Mouse (Mus musculus) embryonic facial prominence, embryonic 12.5 days (tissue): Measurements from ENCODE around the gene Top3a. TPM values are rescaled to one million over a fixed set of nuclear protein-coding genes. Genes with fewer than 3 reads are reported as not detected.

Experiments
- ATAC-seq: fragments of 200-750 bp; cut with Nextera tagmentation; 2 replicates; pipeline ENCODE4 v1.8.0; 2017; ENCODE audit not compliant: insufficient number of reproducible peaks, insufficient read depth, low FRiP score, low TSS enrichment
- H3K27ac ChIP-seq: fragments of 300-500 bp; sonication (generic); 2 replicates; pipeline ENCODE4 v1.5.1; 2016; ENCODE audit warnings: mild to moderate bottlenecking
- H3K27me3 ChIP-seq: fragments of 300-500 bp; sonication (generic); 2 replicates; pipeline ENCODE4 v1.6.1; 2016; ENCODE audit warnings: mild to moderate bottlenecking, moderate library complexity
- H3K36me3 ChIP-seq: fragments of 300-500 bp; sonication (generic); 2 replicates; pipeline ENCODE4 v1.6.1; 2016; ENCODE audit warnings: mild to moderate bottlenecking
- H3K4me1 ChIP-seq: fragments of 300-500 bp; sonication (generic); 2 replicates; pipeline ENCODE4 v1.6.1; 2016
- H3K4me2 ChIP-seq: fragments of 300-500 bp; sonication (generic); replicated peaks from 2 replicates; pipeline ENCODE4 v1.6.1; 2016; ENCODE audit warnings: mild to moderate bottlenecking, moderate library complexity
- H3K4me3 ChIP-seq: fragments of 300-500 bp; sonication (generic); 2 replicates; pipeline ENCODE4 v1.5.1; 2016; ENCODE audit warnings: mild to moderate bottlenecking
- H3K9ac ChIP-seq: fragments of 300-500 bp; sonication (generic); 2 replicates; pipeline ENCODE4 v1.6.1; 2016; ENCODE audit warnings: mild to moderate bottlenecking, moderate library complexity
- H3K9me3 ChIP-seq: fragments of 300-500 bp; sonication (generic); 2 replicates; pipeline ENCODE4 v1.6.1; 2016; ENCODE audit warnings: mild to moderate bottlenecking, moderate library complexity
- WGBS: fragments of 180-500 bp; shearing (Covaris S2); methylation state at CpG from one replicate; pipeline ENCODE4 v1.1.7; 2016; 5-methylcytosine and 5-hydroxymethylcytosine counted together
- polyA plus RNA-seq: library from polyadenylated mRNA; unstranded; fragments of >200 nt; fragmentation: Nextera tagmentation; extraction: Ambion mirVana; gene quantifications from 2 replicates; pipeline ENCODE4 v1.2.1, GENCODE M21; 2016

Top3a gene
- polyA plus RNA-seq, 1 experiment from 2014 or later = 22.1 TPM

GRCm38 (mm10) chr11:60772161-60772560 is 5.0 kb downstream of the Top3a start:
- no peak overlapping the region for H3K4me2 ChIP-seq
- no peak overlapping the region for H3K9ac ChIP-seq
- ATAC-seq = no peak
- no peak overlapping the region for H3K27ac ChIP-seq
- no peaks in the 10 kb centered on the region for H3K27me3 ChIP-seq
- no peak overlapping the region for H3K4me3 ChIP-seq
- no peaks in the 10 kb centered on the region for H3K36me3 ChIP-seq
- peaks cover 16% of the 10 kb centered on the region for H3K4me1 ChIP-seq
- H3K9me3 ChIP-seq = no peaks in the 10 kb centered on the region
- WGBS = 83% methylated on average over 4 of the region's 4 CpGs

- no peak for ATAC-seq
Measured at GRCm38 (mm10) chr11:60770776-60771175, 6.4 kb downstream of the Top3a start.

GRCm38 (mm10) chr11:60769322-60769721 is 7.8 kb downstream of the Top3a start:
- Histone ChIP-seq H3K4me3 (no peak overlapping the region), H3K4me2 (no peak overlapping the region), H3K27me3 (no peaks in the 10 kb centered on the region), H3K9me3 (no peaks in the 10 kb centered on the region), H3K4me1 (no peaks in the 10 kb centered on the region), H3K36me3 (no peaks in the 10 kb centered on the region), H3K27ac (no peak overlapping the region), H3K9ac (no peak overlapping the region)
- WGBS = 83% methylated on average over 2 of the region's 2 CpGs
- ATAC-seq = no peak

More at GRCm38 (mm10) chr11:60770776-60771175, 6.4 kb downstream of the Top3a start:
- Histone ChIP-seq H3K27me3 (no peaks in the 10 kb centered on the region), H3K4me1 (peaks cover 11% of the 10 kb centered on the region), H3K9ac (no peak overlapping the region), H3K4me2 (no peak overlapping the region), H3K36me3 (no peaks in the 10 kb centered on the region), H3K27ac (no peak overlapping the region), H3K9me3 (no peaks in the 10 kb centered on the region), H3K4me3 (no peak overlapping the region)
- 81% methylated on average over 3 of the region's 3 CpGs for WGBS

GRCm38 (mm10) chr11:60766969-60767368 is 10.2 kb downstream of the Top3a start:
- Histone ChIP-seq H3K9me3 (no peaks in the 10 kb centered on the region), H3K27me3 (no peaks in the 10 kb centered on the region), H3K4me3 (no peak overlapping the region), H3K4me2 (no peak overlapping the region), H3K4me1 (no peaks in the 10 kb centered on the region), H3K27ac (no peak overlapping the region), H3K9ac (no peak overlapping the region), H3K36me3 (peaks cover 6% of the 10 kb centered on the region; the same call in 1 of the 2 replicates)
- no peak for ATAC-seq
- WGBS = 87% methylated on average over 4 of the region's 4 CpGs

GRCm38 (mm10) chr11:60761681-60762080 is 15.5 kb downstream of the Top3a start:
- no peak for ATAC-seq
- Histone ChIP-seq H3K27ac (no peak overlapping the region), H3K27me3 (no peaks in the 10 kb centered on the region), H3K4me3 (no peak overlapping the region), H3K36me3 (peaks cover 39% of the 10 kb centered on the region), H3K4me2 (no peak overlapping the region), H3K4me1 (no peaks in the 10 kb centered on the region), H3K9ac (no peak overlapping the region), H3K9me3 (no peaks in the 10 kb centered on the region)
- 95% methylated on average over 3 of the region's 3 CpGs for WGBS

GRCm38 (mm10) chr11:60755570-60755969 is 21.6 kb downstream of the Top3a start:
- Histone ChIP-seq H3K4me2 (no peak overlapping the region), H3K4me1 (no peaks in the 10 kb centered on the region), H3K27ac (no peak overlapping the region), H3K9ac (no peak overlapping the region), H3K4me3 (no peak overlapping the region), H3K9me3 (no peaks in the 10 kb centered on the region), H3K36me3 (peaks cover 70% of the 10 kb centered on the region), H3K27me3 (no peaks in the 10 kb centered on the region)
- WGBS = 93% methylated on average over 7 of the region's 7 CpGs
- no peak for ATAC-seq

- ATAC-seq = no peak
- H3K27ac ChIP-seq = no peak overlapping the region
- H3K36me3 ChIP-seq = peaks cover 68% of the 10 kb centered on the region
- WGBS = 80% methylated on average over 3 of the region's 3 CpGs
- H3K4me3 ChIP-seq = no peak overlapping the region
- H3K4me1 ChIP-seq = no peaks in the 10 kb centered on the region
- no peak overlapping the region for H3K4me2 ChIP-seq
- no peaks in the 10 kb centered on the region for H3K27me3 ChIP-seq
- no peaks in the 10 kb centered on the region for H3K9me3 ChIP-seq
- H3K9ac ChIP-seq = no peak overlapping the region
Measured at GRCm38 (mm10) chr11:60740321-60740720, 36.8 kb downstream of the Top3a start.

- no peaks in the 10 kb centered on the region for H3K4me1 ChIP-seq
- H3K4me3 ChIP-seq = no peak overlapping the region
- H3K36me3 ChIP-seq = peaks cover 47% of the 10 kb centered on the region
- H3K27me3 ChIP-seq = no peaks in the 10 kb centered on the region
- no peak overlapping the region for H3K9ac ChIP-seq
- ATAC-seq = no peak
- H3K9me3 ChIP-seq = no peaks in the 10 kb centered on the region
- H3K4me2 ChIP-seq = no peak overlapping the region
- no peak overlapping the region for H3K27ac ChIP-seq
Measured at GRCm38 (mm10) chr11:60737450-60737849, 39.7 kb downstream of the Top3a start.

GRCm38 (mm10) chr11:60736491-60736890 is 40.7 kb downstream of the Top3a start:
- no peak overlapping the region for H3K4me2 ChIP-seq
- no peaks in the 10 kb centered on the region for H3K4me1 ChIP-seq
- ATAC-seq = no peak
- peaks cover 44% of the 10 kb centered on the region for H3K36me3 ChIP-seq
- no peak overlapping the region for H3K27ac ChIP-seq
- H3K4me3 ChIP-seq = no peak overlapping the region
- H3K9ac ChIP-seq = no peak overlapping the region
- 78% methylated on average over 3 of the region's 3 CpGs for WGBS
- H3K9me3 ChIP-seq = no peaks in the 10 kb centered on the region
- no peaks in the 10 kb centered on the region for H3K27me3 ChIP-seq

- no peak for ATAC-seq
- Histone ChIP-seq H3K4me2 (no peak overlapping the region), H3K27me3 (no peaks in the 10 kb centered on the region), H3K36me3 (peaks cover 43% of the 10 kb centered on the region), H3K27ac (no peak overlapping the region), H3K4me1 (no peaks in the 10 kb centered on the region), H3K9me3 (no peaks in the 10 kb centered on the region), H3K9ac (no peak overlapping the region), H3K4me3 (no peak overlapping the region)
- WGBS = 84% methylated on average over 5 of the region's 5 CpGs
Measured at GRCm38 (mm10) chr11:60735191-60735590, 42.0 kb downstream of the Top3a start.

- no peaks in the 10 kb centered on the region for H3K9me3 ChIP-seq
- H3K4me2 ChIP-seq = no peak overlapping the region
- H3K36me3 ChIP-seq = peaks cover 33% of the 10 kb centered on the region
- ATAC-seq = no peak
- WGBS = 77% methylated on average over 2 of the region's 2 CpGs
- no peaks in the 10 kb centered on the region for H3K27me3 ChIP-seq
- no peak overlapping the region for H3K27ac ChIP-seq
- H3K9ac ChIP-seq = no peak overlapping the region
- peaks cover under 1% of the 10 kb centered on the region; the same call in 1 of the 2 replicates for H3K4me1 ChIP-seq
- H3K4me3 ChIP-seq = no peak overlapping the region
Measured at GRCm38 (mm10) chr11:60734206-60734605, 43.0 kb downstream of the Top3a start.

- H3K27ac ChIP-seq = no peak overlapping the region
- no peak for ATAC-seq
- H3K4me1 ChIP-seq = peaks cover 16% of the 10 kb centered on the region
- WGBS = 87% methylated on average over 14 of the region's 14 CpGs
- no peaks in the 10 kb centered on the region for H3K27me3 ChIP-seq
- peaks cover 24% of the 10 kb centered on the region for H3K36me3 ChIP-seq
- no peaks in the 10 kb centered on the region for H3K9me3 ChIP-seq
- no peak overlapping the region for H3K9ac ChIP-seq
- H3K4me3 ChIP-seq = no peak overlapping the region
- H3K4me2 ChIP-seq = no peak overlapping the region
Measured at GRCm38 (mm10) chr11:60731251-60731650, 45.9 kb downstream of the Top3a start.

- Histone ChIP-seq H3K4me3 (no peak overlapping the region), H3K27ac (no peak overlapping the region), H3K27me3 (no peaks in the 10 kb centered on the region), H3K36me3 (peaks cover 24% of the 10 kb centered on the region), H3K4me2 (no peak overlapping the region), H3K9ac (no peak overlapping the region), H3K4me1 (peaks cover 21% of the 10 kb centered on the region), H3K9me3 (no peaks in the 10 kb centered on the region)
- WGBS = 90% methylated on average over 9 of the region's 9 CpGs
- no peak for ATAC-seq
Measured at GRCm38 (mm10) chr11:60730169-60730568, 47.0 kb downstream of the Top3a start.
